Mouse (Mus musculus) embryonic facial prominence, embryonic 14.5 days (tissue): Measurements from ENCODE around the gene Ldah. TPM values are rescaled to one million over a fixed set of nuclear protein-coding genes. Genes with fewer than 3 reads are reported as not detected.
A peak's percentile ranks its signal among the peaks of the same experiment; 100 is the strongest.

Source experiments
- ATAC-seq: fragments of 200-750 bp; cut with Nextera tagmentation; 2 replicates; pipeline ENCODE4 v1.8.0; 2017; ENCODE audit warnings: low read depth, moderate number of reproducible peaks, moderate TSS enrichment
- DNase-seq: peaks from one replicate; pipeline ENCODE4 v3.0.0-alpha.2; 2015; ENCODE audit warnings: low spot score
- H3K27ac ChIP-seq: fragments of 300-500 bp; sonication (generic); replicated peaks from 2 replicates; pipeline ENCODE4 v1.5.1; 2014; ENCODE audit warnings: low read depth, mild to moderate bottlenecking, low read length, moderate library complexity
- H3K27me3 ChIP-seq: fragments of 300-500 bp; sonication (generic); replicated peaks from 2 replicates; pipeline ENCODE4 v1.6.1; 2014; ENCODE audit warnings: low read length; ENCODE audit not compliant: control insufficient read depth, insufficient read depth
- H3K36me3 ChIP-seq: fragments of 300-500 bp; sonication (generic); 2 replicates; pipeline ENCODE4 v1.6.1; 2014; ENCODE audit warnings: low read length, mixed read lengths; ENCODE audit not compliant: control insufficient read depth, insufficient read depth
- H3K4me1 ChIP-seq: fragments of 300-500 bp; sonication (generic); 2 replicates; pipeline ENCODE4 v1.6.1; 2014; ENCODE audit warnings: antibody characterized with exemption, low read length; ENCODE audit not compliant: control insufficient read depth, insufficient read depth
- H3K4me2 ChIP-seq: fragments of 300-500 bp; sonication (generic); 2 replicates; pipeline ENCODE4 v1.6.1; 2014; ENCODE audit warnings: low read depth, mild to moderate bottlenecking, low read length, moderate library complexity, mixed read lengths
- H3K4me3 ChIP-seq: fragments of 300-500 bp; sonication (generic); 2 replicates; pipeline ENCODE4 v1.5.1; 2014; ENCODE audit warnings: low read depth, mild to moderate bottlenecking, low read length
- H3K9ac ChIP-seq: fragments of 300-500 bp; sonication (generic); 2 replicates; pipeline ENCODE4 v1.6.1; 2014; ENCODE audit warnings: low read depth, mild to moderate bottlenecking, low read length, moderate library complexity, mixed read lengths
- H3K9me3 ChIP-seq: fragments of 300-500 bp; sonication (generic); 2 replicates; pipeline ENCODE4 v1.6.1; 2016; ENCODE audit warnings: low read length; ENCODE audit not compliant: control insufficient read depth
- WGBS: fragments of 180-500 bp; shearing (Covaris S2); extraction: QIAGEN DNeasy Blood & Tissue Kit; methylation state at CpG from one replicate; pipeline ENCODE4 v1.1.7; 2014; 5-methylcytosine and 5-hydroxymethylcytosine counted together
- polyA plus RNA-seq: library from polyadenylated mRNA; unstranded; fragments of >200 nt; fragmentation: Nextera tagmentation; extraction: Ambion mirVana; gene quantifications from 2 replicates; pipeline ENCODE4 v1.2.1, GENCODE M21; 2014

Ldah gene
- polyA plus RNA-seq, 1 experiment from 2014 or later = 41.7 TPM

DNA sequence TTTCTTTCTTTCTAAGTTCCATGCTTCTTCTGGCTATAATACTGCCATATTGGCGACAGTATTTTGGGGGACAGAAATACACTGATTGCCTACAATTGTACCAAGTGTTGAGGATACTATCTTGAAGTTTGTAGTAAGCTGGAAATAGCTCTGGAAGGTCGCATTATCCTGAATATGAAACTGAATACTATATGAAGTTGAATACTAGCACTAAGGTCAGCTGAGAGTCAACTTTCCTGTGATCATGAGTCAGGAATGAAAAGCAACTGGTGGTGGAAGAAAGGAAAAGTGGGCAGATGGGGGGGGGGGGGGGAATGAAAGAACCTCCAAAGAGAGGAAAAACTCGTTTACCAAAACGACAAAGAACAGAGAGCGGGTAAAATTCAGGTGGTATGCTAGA is 329 bp upstream of the Ldah start:
- Histone ChIP-seq H3K4me2 (peak overlapping the region; percentile 66), H3K27me3 (no peaks in the 10 kb centered on the region), H3K9ac (peak overlapping the region; percentile 80), H3K36me3 (no peaks in the 10 kb centered on the region), H3K9me3 (0 out of 2 replicates have a peak, but pooled peaks cover 4% of the 10 kb centered on the region), H3K27ac (no peak overlapping the region; the same call in 1 of the 2 replicates), H3K4me3 (peak overlapping the region; percentile 75), H3K4me1 (0 out of 2 replicates have a peak, but pooled peaks cover 4% of the 10 kb centered on the region)
- DNase-seq (no peak), ATAC-seq (no peak)
- WGBS = 19% methylated on average over 5 of the region's 5 CpGs

DNA sequence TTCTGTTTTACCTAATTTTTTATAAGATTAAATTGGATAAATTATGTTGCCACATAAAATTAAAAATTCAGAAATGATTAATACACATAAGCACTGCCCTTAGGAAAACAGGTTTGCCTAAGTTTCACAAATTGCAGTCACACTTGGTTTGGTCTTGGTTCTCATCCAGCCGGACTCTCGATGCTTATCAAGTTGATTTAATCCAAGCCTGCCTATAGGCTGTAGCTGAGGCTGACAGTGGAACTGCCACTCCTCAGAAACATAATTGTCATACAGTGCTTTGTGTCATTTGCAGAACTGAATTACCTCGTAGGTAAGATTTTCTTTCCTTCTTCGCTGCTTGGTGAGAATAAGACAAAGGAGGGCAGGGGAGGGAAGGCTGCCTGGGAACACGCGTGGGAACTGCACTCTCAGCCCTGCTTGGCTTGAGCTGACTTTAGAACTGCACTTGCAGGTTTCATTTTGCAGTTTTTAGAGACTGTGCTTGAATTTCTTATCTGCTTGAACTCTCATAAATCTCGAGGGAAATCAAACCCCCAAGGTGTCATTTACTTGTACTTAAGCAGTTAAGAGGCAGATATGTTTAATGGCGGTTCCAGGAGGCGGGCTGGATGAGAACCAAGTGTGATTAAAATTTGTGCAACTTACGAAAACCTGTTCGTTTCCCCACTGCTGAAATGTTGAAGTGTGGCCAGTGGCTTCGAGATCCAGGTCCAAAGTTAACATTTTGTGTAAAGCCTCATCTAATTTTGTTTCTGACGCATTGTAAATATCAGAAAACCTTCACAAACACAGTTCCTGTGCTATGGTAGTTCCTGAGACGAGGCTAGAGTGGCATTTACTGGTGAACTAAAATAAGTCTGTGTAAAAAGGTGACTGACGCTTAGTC is 8.7 kb downstream of the Ldah start:
- no peak for ATAC-seq
- no peak overlapping the region for H3K27ac ChIP-seq

DNA sequence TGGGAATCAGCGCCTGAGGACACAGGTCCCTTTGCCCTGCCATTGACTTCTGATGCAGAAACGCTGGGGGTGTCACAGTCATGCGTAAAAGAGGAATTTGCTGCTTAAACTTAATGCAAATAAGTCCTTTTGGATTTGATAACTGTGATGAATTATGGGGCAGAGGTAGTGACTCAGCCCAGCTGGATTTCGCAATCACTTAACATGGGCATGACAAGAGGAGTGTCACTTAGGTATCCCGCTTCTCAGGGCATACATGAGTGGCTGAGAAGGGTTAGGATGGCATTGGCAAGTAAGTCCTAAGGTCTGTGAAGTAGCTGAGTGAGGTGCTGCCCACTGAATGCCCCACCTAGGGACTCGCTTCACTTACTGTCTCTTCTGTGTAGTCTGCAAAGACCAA is 15.1 kb downstream of the Ldah start:
- DNase-seq = no peak
- no peaks in the 10 kb centered on the region for H3K9me3 ChIP-seq
- no peak overlapping the region for H3K4me3 ChIP-seq
- WGBS = 89% methylated on average over 6 of the region's 6 CpGs
- no peak overlapping the region for H3K27ac ChIP-seq
- no peaks in the 10 kb centered on the region for H3K4me1 ChIP-seq
- no peaks in the 10 kb centered on the region for H3K27me3 ChIP-seq
- ATAC-seq = no peak
- peaks cover 28% of the 10 kb centered on the region; the same call in 1 of the 2 replicates for H3K36me3 ChIP-seq
- H3K4me2 ChIP-seq = no peak overlapping the region
- H3K9ac ChIP-seq = no peak overlapping the region

More for the DNA sequence above, 8.7 kb downstream of the Ldah start:
- no peak overlapping the region; the same call in 1 of the 2 replicates for H3K9ac ChIP-seq
- H3K9me3 ChIP-seq = 0 out of 2 replicates have a peak, but pooled peaks cover 4% of the 10 kb centered on the region
- no peak overlapping the region for H3K4me3 ChIP-seq
- no peak overlapping the region for H3K4me2 ChIP-seq
- no peaks in the 10 kb centered on the region for H3K4me1 ChIP-seq
- H3K36me3 ChIP-seq = 0 out of 2 replicates have a peak, but pooled peaks cover 7% of the 10 kb centered on the region
- H3K27me3 ChIP-seq = no peaks in the 10 kb centered on the region
- 76% methylated on average over 15 of the region's 15 CpGs for WGBS
- DNase-seq = peak; percentile 31

DNA sequence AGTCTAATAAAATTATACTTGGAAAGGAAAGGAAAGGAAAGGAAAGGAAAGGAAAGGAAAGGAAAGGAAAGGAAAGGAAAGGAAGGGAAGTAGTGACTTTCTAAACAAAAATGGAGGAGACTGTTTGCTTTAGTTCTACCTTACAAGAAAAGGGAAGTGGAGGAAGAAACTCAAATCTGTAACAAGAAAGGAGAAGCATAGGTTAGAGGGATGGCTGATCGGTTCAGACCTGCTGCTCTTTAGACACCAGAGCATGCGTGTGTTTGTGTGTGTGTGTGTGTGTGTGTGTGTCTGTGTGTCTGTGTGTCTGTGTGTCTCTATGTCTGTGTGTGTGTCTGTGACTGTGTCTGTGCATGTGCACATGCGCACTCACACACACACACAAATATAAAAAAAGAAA is 23.2 kb downstream of the Ldah start:
- H3K27ac ChIP-seq = no peak overlapping the region
- DNase-seq = no peak
- H3K9me3 ChIP-seq = no peaks in the 10 kb centered on the region
- H3K36me3 ChIP-seq = peaks cover 14% of the 10 kb centered on the region
- no peak for ATAC-seq
- H3K9ac ChIP-seq = no peak overlapping the region
- H3K4me1 ChIP-seq = no peaks in the 10 kb centered on the region
- no peaks in the 10 kb centered on the region for H3K27me3 ChIP-seq
- H3K4me3 ChIP-seq = no peak overlapping the region
- no peak overlapping the region for H3K4me2 ChIP-seq
- WGBS = 94% methylated on average over 3 of the region's 3 CpGs

DNA sequence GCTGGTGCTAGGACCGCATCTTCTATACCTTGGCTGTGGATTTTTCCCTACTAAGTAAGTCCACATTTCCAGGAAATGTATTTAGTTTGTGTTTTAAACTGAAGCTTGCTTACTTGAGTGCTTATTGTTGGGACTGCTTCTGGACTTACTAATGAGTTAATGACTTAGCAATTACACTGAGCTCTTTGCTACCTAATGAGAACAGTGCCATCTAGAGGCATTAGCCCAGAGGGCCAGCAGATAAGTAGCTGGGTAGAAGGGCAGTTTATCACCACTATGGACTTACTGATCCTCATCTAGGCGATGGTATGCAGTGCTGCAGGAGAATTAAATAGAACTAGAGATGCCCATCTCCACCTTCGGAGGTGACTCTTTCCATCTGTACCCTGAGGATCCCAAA is 24.8 kb downstream of the Ldah start:
- WGBS = 83% methylated on average over 3 of the region's 3 CpGs
- H3K4me3 ChIP-seq = no peak overlapping the region
- no peaks in the 10 kb centered on the region for H3K4me1 ChIP-seq
- no peak overlapping the region for H3K4me2 ChIP-seq
- ATAC-seq (no peak), DNase-seq (no peak)
- no peaks in the 10 kb centered on the region for H3K9me3 ChIP-seq
- H3K27me3 ChIP-seq = no peaks in the 10 kb centered on the region
- no peak overlapping the region for H3K9ac ChIP-seq
- H3K36me3 ChIP-seq = peaks cover 13% of the 10 kb centered on the region
- H3K27ac ChIP-seq = no peak overlapping the region

DNA sequence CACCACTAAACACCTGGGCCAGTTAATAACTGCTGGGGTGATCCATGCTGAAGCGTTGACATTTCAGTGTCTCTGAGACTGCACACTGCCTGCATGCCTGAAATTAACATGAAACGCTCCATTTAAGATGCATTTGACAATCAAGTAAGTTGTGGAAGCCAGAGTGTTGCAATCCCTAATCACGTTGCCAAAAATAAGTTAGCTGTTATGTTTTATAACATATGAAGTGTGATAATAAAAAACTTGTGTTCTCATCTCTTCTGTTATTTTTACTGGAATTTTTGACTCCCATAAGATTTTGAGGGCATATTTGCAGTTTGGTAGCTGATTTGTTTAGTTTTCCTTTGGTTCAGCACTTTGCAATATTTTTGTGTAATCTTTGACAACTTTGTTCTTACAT is 34.3 kb downstream of the Ldah start:
- Histone ChIP-seq H3K4me1 (no peaks in the 10 kb centered on the region), H3K4me3 (no peak overlapping the region), H3K9ac (no peak overlapping the region), H3K36me3 (0 out of 2 replicates have a peak, but pooled peaks cover 4% of the 10 kb centered on the region), H3K27me3 (no peaks in the 10 kb centered on the region), H3K27ac (no peak overlapping the region), H3K9me3 (no peaks in the 10 kb centered on the region), H3K4me2 (no peak overlapping the region)
- 53% methylated on average over 3 of the region's 3 CpGs for WGBS
- peak; percentile 42 for DNase-seq
- no peak for ATAC-seq

DNA sequence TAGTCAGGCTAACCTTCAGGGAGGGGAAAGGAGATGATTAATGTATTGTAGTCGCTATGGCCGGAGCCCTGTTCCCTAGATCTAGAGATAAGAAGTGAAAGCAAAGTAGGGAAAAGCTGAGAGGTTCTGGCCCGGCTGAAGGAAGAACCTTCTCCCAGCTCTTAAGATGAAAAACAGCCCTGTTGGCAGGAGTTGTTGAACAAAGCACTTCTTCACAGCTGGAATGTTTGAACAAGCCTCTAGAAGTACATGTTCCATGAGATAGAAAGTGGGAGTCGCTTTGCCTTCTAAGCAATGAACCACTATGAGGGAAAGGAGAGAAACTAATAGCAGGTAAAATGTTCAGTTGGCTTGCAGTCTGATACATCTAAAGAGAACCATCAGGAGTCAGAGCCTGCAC is 36.8 kb downstream of the Ldah start:
- no peaks in the 10 kb centered on the region for H3K36me3 ChIP-seq
- ATAC-seq (no peak), DNase-seq (no peak)
- WGBS = 45% methylated on average over 4 of the region's 4 CpGs
- H3K27me3 ChIP-seq = no peaks in the 10 kb centered on the region
- no peak overlapping the region for H3K27ac ChIP-seq
- H3K9ac ChIP-seq = no peak overlapping the region
- no peak overlapping the region for H3K4me3 ChIP-seq
- no peak overlapping the region for H3K4me2 ChIP-seq
- H3K9me3 ChIP-seq = no peaks in the 10 kb centered on the region
- no peaks in the 10 kb centered on the region for H3K4me1 ChIP-seq

DNA sequence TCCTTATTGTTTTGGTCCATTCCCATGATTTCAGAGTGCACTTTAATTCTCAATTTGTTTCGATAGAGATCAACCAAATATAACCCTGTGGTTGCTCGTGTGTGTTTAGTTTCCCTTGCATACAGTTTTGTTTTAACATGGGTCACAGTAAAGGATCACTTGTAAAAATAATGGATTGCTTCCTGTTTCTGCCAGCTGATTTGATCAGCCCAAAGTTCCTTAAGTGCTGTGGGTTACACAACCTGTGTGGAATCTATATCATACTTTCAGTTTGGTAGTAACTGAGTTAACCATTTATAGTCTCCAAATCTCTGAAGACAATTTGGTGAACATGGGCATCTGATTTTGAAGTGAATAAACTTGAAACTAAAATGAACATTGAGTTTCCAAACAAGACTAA is 52.4 kb downstream of the Ldah start:
- ATAC-seq (no peak), DNase-seq (no peak)
- 62% methylated on average over 2 of the region's 2 CpGs for WGBS
- H3K27ac ChIP-seq = no peak overlapping the region
- H3K4me2 ChIP-seq = no peak overlapping the region
- H3K4me1 ChIP-seq = no peaks in the 10 kb centered on the region
- H3K4me3 ChIP-seq = no peak overlapping the region
- no peaks in the 10 kb centered on the region for H3K36me3 ChIP-seq
- H3K9me3 ChIP-seq = no peaks in the 10 kb centered on the region
- no peaks in the 10 kb centered on the region for H3K27me3 ChIP-seq
- no peak overlapping the region for H3K9ac ChIP-seq

DNA sequence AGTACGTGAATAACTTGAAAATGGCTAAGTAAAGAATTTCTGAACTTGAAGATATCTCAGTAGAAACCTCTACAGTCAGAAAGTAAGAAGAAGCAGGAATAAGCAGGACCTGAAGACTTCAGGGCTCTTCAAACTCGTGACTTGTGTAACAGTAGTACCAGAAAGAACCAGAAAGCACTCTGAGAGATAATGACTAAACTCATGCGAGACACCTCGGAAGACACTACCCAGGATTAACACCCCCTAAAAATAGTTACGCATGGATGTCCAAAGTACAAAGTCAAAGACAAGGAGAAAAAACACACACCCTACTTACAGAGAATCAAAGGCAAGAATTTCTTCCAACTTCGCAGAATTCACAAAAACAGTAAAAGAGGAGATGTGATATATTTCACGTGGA is 58.4 kb downstream of the Ldah start:
- H3K4me2 ChIP-seq = no peak overlapping the region
- no peaks in the 10 kb centered on the region for H3K4me1 ChIP-seq
- H3K4me3 ChIP-seq = no peak overlapping the region
- no peak overlapping the region for H3K9ac ChIP-seq
- no peaks in the 10 kb centered on the region for H3K27me3 ChIP-seq
- no peaks in the 10 kb centered on the region for H3K9me3 ChIP-seq
- 85% methylated on average over 7 of the region's 7 CpGs for WGBS
- no peaks in the 10 kb centered on the region for H3K36me3 ChIP-seq
- no peak for DNase-seq
- H3K27ac ChIP-seq = no peak overlapping the region
- no peak for ATAC-seq
